Mouse (Mus musculus) liver, embryonic 14 days (tissue): ENCODE measurements around the gene Gm45902. TPM values are rescaled to one million over a fixed set of nuclear protein-coding genes. Genes with fewer than 3 reads are reported as not detected.

Experiments
- polyA plus RNA-seq: library from polyadenylated mRNA; depleted of rRNA; stranded (reverse); fragments of >200 nt; gene quantifications from 2 replicates; pipeline ENCODE4 v1.2.3, GENCODE M21; 2012; rRNA removed

Gene Gm45902
- polyA plus RNA-seq: 1.0 and 1.4 TPM in 2 replicates

GRCm38 (mm10) chr2:3512552-3513454 lies at the start of gene Gm45902, which contains the start of the genes Hspa14 and Cdnf:
Gm45902 (minus strand) TSS chr2:3512790.
Hspa14 (minus strand) TSS chr2:3512814.
Cdnf (plus strand) TSS chr2:3513030.

GRCm38 (mm10) chr2:3474861-3475283 lies 37.7 kb downstream of the Gm45902 start, which contains the start of gene Suv39h2:
Suv39h2 (minus strand) TSS chr2:3475031.

Other genes with a start within 250 kb of the Gm45902 start
- gene Nmt2, start 228.6 kb downstream of the Gm45902 start, polyA plus RNA-seq: 5.0 and 5.9 TPM in 2 replicates
- 9.2 and 10.5 TPM in 2 replicates for gene Rpp38, start 180.1 kb downstream of the Gm45902 start, polyA plus RNA-seq
- gene Acbd7, start 176.6 kb downstream of the Gm45902 start, polyA plus RNA-seq: 0.37 and 0.51 TPM in 2 replicates
- not detected in 2 replicates for gene Olah, start 115.6 kb downstream of the Gm45902 start, polyA plus RNA-seq
- not detected in 2 replicates for gene Meig1, start 90.1 kb downstream of the Gm45902 start, polyA plus RNA-seq
- gene Dclre1c, start 88.7 kb downstream of the Gm45902 start, polyA plus RNA-seq: 4.4 and 5.6 TPM in 2 replicates
- 3.8 and 4.5 TPM in 2 replicates for gene Suv39h2, start 37.8 kb downstream of the Gm45902 start, polyA plus RNA-seq
- gene Hspa14, start within 50 bp of the Gm45902 start, polyA plus RNA-seq: 51.9 and 56.0 TPM in 2 replicates
- 0.28 and 0.33 TPM in 2 replicates for gene Cdnf, start 240 bp upstream of the Gm45902 start, polyA plus RNA-seq
- gene Fam107b, start 57.7 kb upstream of the Gm45902 start, polyA plus RNA-seq: 9.0 and 11.5 TPM in 2 replicates